Mouse (Mus musculus) MEL (cell line): ENCODE measurements at regions not wholly inside any gene's neighbourhood (a gene's known extent, or its start where the extent isn't known, plus 50 kb on each side); places are given as distances from the start of the nearest gene placed in this dataset.
A peak's percentile ranks its signal among the peaks of the same experiment; 100 is the strongest.

Source experiments
- DNase-seq: peaks from one replicate; pipeline ENCODE4 v3.0.0; 2011; ENCODE audit warnings: low read depth, low spot score
- H3K27ac ChIP-seq: 2 replicates; pipeline ENCODE4 v1.5.1; 2012; ENCODE audit warnings: low read depth, mild to moderate bottlenecking, control low read depth, low read length, moderate library complexity; ENCODE audit not compliant: control insufficient read depth
- H3K27me3 ChIP-seq, 2 experiments: fragments of 150-350 bp in 1 of 2; sonication (generic) in 1 of 2; 2 replicates each; pipeline ENCODE4 v1.6.1; 2012; ENCODE audit warnings: low read length in 2 of 2, mild to moderate bottlenecking in 2 of 2, improper control_type of control experiment in 1 of 2, moderate library complexity in 1 of 2; ENCODE audit not compliant: insufficient read depth in 2 of 2, control insufficient read depth in 1 of 2
- H3K36me3 ChIP-seq, 2 experiments: 2 replicates each; pipeline ENCODE4 v1.6.1; 2012 to 2014; ENCODE audit warnings: low read length in 2 of 2, improper control_type of control experiment in 1 of 2, inconsistent platforms in 1 of 2, mild to moderate bottlenecking in 1 of 2; ENCODE audit not compliant: insufficient read depth in 2 of 2, control insufficient read depth in 1 of 2
- H3K4me1 ChIP-seq, 2 experiments: fragments of 150-350 bp in 1 of 2; sonication (generic) in 1 of 2; 2 replicates each; pipeline ENCODE4 v1.6.1; 2012; ENCODE audit warnings: low read length in 2 of 2, improper control_type of control experiment in 1 of 2, mild to moderate bottlenecking in 1 of 2; ENCODE audit not compliant: insufficient read depth in 2 of 2, control insufficient read depth in 1 of 2
- H3K4me3 ChIP-seq, 2 experiments: fragments of 150-350 bp in 1 of 2; sonication (generic) in 1 of 2; 2 replicates each; pipeline ENCODE4 v1.5.1; 2012; ENCODE audit warnings: low read depth in 2 of 2, low read length in 2 of 2, mild to moderate bottlenecking in 2 of 2, moderate library complexity in 2 of 2, control low read depth in 1 of 2, improper control_type of control experiment in 1 of 2; ENCODE audit not compliant: control insufficient read depth in 1 of 2, insufficient read depth in 1 of 2
- H3K79me2 ChIP-seq: 2 replicates; pipeline ENCODE4 v1.6.1; 2012; ENCODE audit warnings: mild to moderate bottlenecking, low read length, moderate library complexity; ENCODE audit not compliant: control insufficient read depth, poor library complexity, insufficient read depth
- H3K9ac ChIP-seq: 2 replicates; pipeline ENCODE4 v1.6.1; 2012; ENCODE audit warnings: low read depth, mild to moderate bottlenecking, control low read depth, low read length, moderate library complexity; ENCODE audit not compliant: control insufficient read depth, poor library complexity, severe bottlenecking
- H3K9me3 ChIP-seq: fragments of 150-350 bp; sonication (generic); replicated peaks from 2 replicates; pipeline ENCODE4 v1.6.1; 2012; ENCODE audit warnings: mild to moderate bottlenecking, low read length, improper control_type of control experiment, moderate library complexity; ENCODE audit not compliant: insufficient read depth
- BHLHE40 ChIP-seq: IDR thresholded peaks from 2 replicates; pipeline ENCODE4 v1.6.1; 2012; ENCODE audit warnings: low read depth, mild to moderate bottlenecking, inconsistent platforms, low read length, improper control_type of control experiment, borderline replicate concordance
- CHD1 ChIP-seq: IDR thresholded peaks from 2 replicates; pipeline ENCODE4 v1.6.1; 2012; ENCODE audit warnings: low read depth, mild to moderate bottlenecking, inconsistent platforms, low read length, improper control_type of control experiment
- CHD2 ChIP-seq: IDR thresholded peaks from 2 replicates; pipeline ENCODE4 v1.6.1; 2011; ENCODE audit warnings: low read length, improper control_type of control experiment
- E2F4 ChIP-seq: IDR thresholded peaks from 2 replicates; pipeline ENCODE4 v1.6.1; 2011; ENCODE audit warnings: low read depth, low read length, improper control_type of control experiment, borderline replicate concordance
- GABPA ChIP-seq: IDR thresholded peaks from 2 replicates; pipeline ENCODE4 v1.6.1; 2012; ENCODE audit warnings: low read depth, mild to moderate bottlenecking, inconsistent platforms, low read length, improper control_type of control experiment, moderate library complexity
- GATA1 ChIP-seq: IDR thresholded peaks from 2 replicates; pipeline ENCODE4 v1.6.1; 2011; ENCODE audit warnings: low read depth, low read length, improper control_type of control experiment
- MAFK ChIP-seq: IDR thresholded peaks from 2 replicates; pipeline ENCODE4 v1.6.1; 2011; ENCODE audit warnings: low read depth, mild to moderate bottlenecking, low read length, improper control_type of control experiment, borderline replicate concordance
- MAX ChIP-seq: IDR thresholded peaks from 2 replicates; pipeline ENCODE4 v1.6.1; 2011; ENCODE audit warnings: low read length, improper control_type of control experiment
- MYC ChIP-seq: IDR thresholded peaks from 2 replicates; pipeline ENCODE4 v1.6.1; 2011; ENCODE audit warnings: low read depth, mild to moderate bottlenecking, low read length, improper control_type of control experiment, moderate library complexity
- NRF1 ChIP-seq: IDR thresholded peaks from 2 replicates; pipeline ENCODE4 v1.6.1; 2014; ENCODE audit warnings: low read depth, mild to moderate bottlenecking, inconsistent platforms, low read length, improper control_type of control experiment, moderate library complexity; ENCODE audit not compliant: poor library complexity, insufficient read depth, severe bottlenecking
- POLR2A ChIP-seq, 2 experiments: IDR thresholded peaks; 2 replicates each; pipeline ENCODE4 v1.6.1; 2011 to 2012; ENCODE audit warnings: low read length in 2 of 2, mild to moderate bottlenecking in 2 of 2, control low read depth in 1 of 2, improper control_type of control experiment in 1 of 2, low read depth in 1 of 2, moderate library complexity in 1 of 2; ENCODE audit not compliant: control insufficient read depth in 1 of 2, insufficient read depth in 1 of 2, poor library complexity in 1 of 2
- POLR2AphosphoS2 ChIP-seq: IDR thresholded peaks from 2 replicates; pipeline ENCODE4 v1.6.1; 2011; ENCODE audit warnings: low read length, improper control_type of control experiment
- SMC3 ChIP-seq: IDR thresholded peaks from 2 replicates; pipeline ENCODE4 v1.6.1; 2011; ENCODE audit warnings: low read depth, low read length, improper control_type of control experiment
- TAL1 ChIP-seq: IDR thresholded peaks from 2 replicates; pipeline ENCODE4 v1.6.1; 2012; ENCODE audit warnings: mild to moderate bottlenecking, inconsistent platforms, low read length, moderate library complexity, mixed read lengths
- USF1 ChIP-seq: IDR thresholded peaks from 2 replicates; pipeline ENCODE4 v1.6.1; 2014; ENCODE audit warnings: low read depth, mild to moderate bottlenecking, inconsistent platforms, low read length, improper control_type of control experiment, moderate library complexity
- ZKSCAN1 ChIP-seq: IDR thresholded peaks from 2 replicates; pipeline ENCODE4 v1.6.1; 2012; ENCODE audit warnings: low read depth, mild to moderate bottlenecking, inconsistent platforms, low read length, improper control_type of control experiment, moderate library complexity
- ZNF384 ChIP-seq: IDR thresholded peaks from 2 replicates; pipeline ENCODE4 v1.6.1; 2012; ENCODE audit warnings: low read depth, mild to moderate bottlenecking, inconsistent platforms, low read length, improper control_type of control experiment

- Histone ChIP-seq H3K27me3 (no peaks in the 10 kb centered on the region), H3K27ac (no peak overlapping the region), H3K9me3 (no peaks in the 10 kb centered on the region), H3K9ac (no peak overlapping the region), H3K36me3 (no peaks in the 10 kb centered on the region), H3K4me1 (no peaks in the 10 kb centered on the region), H3K4me3 (no peak overlapping the region), H3K79me2 (no peaks in the 10 kb centered on the region)
- TF ChIP-seq E2F4, result no peak
- TF ChIP-seq GATA1, result no peak
- no peak for TF ChIP-seq BHLHE40
- TF ChIP-seq SMC3, result no peak
- no peak for TF ChIP-seq POLR2A (IDR thresholded peaks at IDR 0.05; ENCODE audit: control insufficient read depth in 1 of 2, insufficient read depth in 1 of 2, low read depth in 1 of 2, low read length in 2 of 2, poor library complexity in 1 of 2)
- TF ChIP-seq MAX, result no peak
- TF ChIP-seq TAL1, result no peak
- TF ChIP-seq NRF1, result no peak
- no peak for TF ChIP-seq CHD2
- no peak for TF ChIP-seq POLR2AphosphoS2
- TF ChIP-seq CHD1, result no peak
- TF ChIP-seq MAFK, result no peak
- DNase-seq, result no peak
Observed at GRCm38 (mm10) chr1:189989376-189989775, 67.2 kb upstream of the Smyd2 start.

- Histone ChIP-seq H3K27ac (no peak overlapping the region), H3K27me3 (no peaks in the 10 kb centered on the region), H3K9me3 (no peaks in the 10 kb centered on the region), H3K9ac (no peak overlapping the region), H3K79me2 (no peaks in the 10 kb centered on the region), H3K4me3 (no peak overlapping the region), H3K36me3 (no peaks in the 10 kb centered on the region), H3K4me1 (no peaks in the 10 kb centered on the region)
- no peak for TF ChIP-seq GABPA
- no peak for TF ChIP-seq ZKSCAN1
- DNase-seq, result no peak
Observed at GRCm38 (mm10) chr1:189988864-189989263, 66.7 kb upstream of the Smyd2 start.

GRCm38 (mm10) chr1:189985516-189986205, 63.5 kb upstream of the Smyd2 start:
- H3K9ac ChIP-seq, result no peak overlapping the region
- TF ChIP-seq ZNF384 (no peak), MYC (no peak), USF1 (no peak)
- peak overlapping the region; percentile 39 to 44; a peak in 3 of 4 replicates for H3K4me3 ChIP-seq
- no peaks in the 10 kb centered on the region for H3K79me2 ChIP-seq
- H3K4me1 ChIP-seq, result no peaks in the 10 kb centered on the region
- no peaks in the 10 kb centered on the region; a peak in 1 of 4 replicates for H3K27me3 ChIP-seq
- DNase-seq, result no peak
- H3K27ac ChIP-seq, result no peak overlapping the region
- no peaks in the 10 kb centered on the region for H3K9me3 ChIP-seq
- H3K36me3 ChIP-seq, result no peaks in the 10 kb centered on the region
